Mouse (Mus musculus) CH12F3 (cell line): ENCODE data around the gene Vmn1r149.
"Not testable (repeated sequence)": the region's sequence is repeated elsewhere in the genome, so short reads cannot be mapped to it uniquely, and the experiment has no call there.

Experiments used
- in situ Hi-C: fragments of 300-500 bp; cut with MboI; formaldehyde crosslinking; loops from 2 replicates; pipeline ENCODE4 v1.14.3; 2020; ENCODE audit warnings: low sequenced_read_pairs

Gene Vmn1r149

DNA sequence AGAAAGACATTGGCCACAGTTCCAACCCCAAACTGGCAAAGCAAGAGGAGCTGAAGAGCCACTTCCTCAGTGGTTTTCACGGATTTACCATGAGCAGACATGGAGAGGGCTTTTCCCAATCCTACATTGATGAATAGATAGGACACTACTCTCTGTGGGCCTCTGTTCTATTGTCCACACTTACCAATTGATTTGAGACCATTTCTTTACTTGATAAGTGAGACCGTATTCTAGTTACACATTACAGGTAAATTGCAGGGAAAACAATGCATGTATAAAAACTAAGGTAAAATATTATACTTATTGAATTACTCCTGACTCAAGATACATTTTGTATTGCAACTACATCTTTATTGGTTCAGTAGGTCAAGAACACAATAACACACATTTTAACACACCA, at the start of gene Vmn1r149:
Vmn1r149 (minus strand) TSS at position 101 of the 400 bp plus-strand sequence.
- in situ Hi-C loops: not testable (repeated sequence)

DNA sequence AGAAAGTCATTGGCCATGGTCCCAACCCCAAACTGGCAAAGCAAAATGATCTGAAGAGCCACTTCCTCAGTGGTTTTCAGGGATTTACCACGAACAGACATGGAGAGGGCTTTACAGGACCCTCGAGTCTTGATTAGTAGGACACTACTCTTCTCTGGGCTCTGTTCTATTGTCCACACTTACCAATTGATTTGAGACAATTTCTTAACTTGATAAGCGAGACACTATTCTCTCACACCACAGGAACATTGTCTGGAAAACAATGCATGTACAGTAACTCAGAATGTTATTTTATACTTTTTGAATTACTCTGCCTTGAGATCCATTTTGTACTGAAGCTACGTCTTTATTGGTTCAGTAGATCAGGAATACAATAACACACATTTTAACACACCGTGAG, 25.9 kb upstream of the Vmn1r149 start, which contains the start of gene Gm10665:
Gm10665 (minus strand) TSS at position 101 of the 400 bp plus-strand sequence.
- in situ Hi-C loops: not testable (repeated sequence)

DNA sequence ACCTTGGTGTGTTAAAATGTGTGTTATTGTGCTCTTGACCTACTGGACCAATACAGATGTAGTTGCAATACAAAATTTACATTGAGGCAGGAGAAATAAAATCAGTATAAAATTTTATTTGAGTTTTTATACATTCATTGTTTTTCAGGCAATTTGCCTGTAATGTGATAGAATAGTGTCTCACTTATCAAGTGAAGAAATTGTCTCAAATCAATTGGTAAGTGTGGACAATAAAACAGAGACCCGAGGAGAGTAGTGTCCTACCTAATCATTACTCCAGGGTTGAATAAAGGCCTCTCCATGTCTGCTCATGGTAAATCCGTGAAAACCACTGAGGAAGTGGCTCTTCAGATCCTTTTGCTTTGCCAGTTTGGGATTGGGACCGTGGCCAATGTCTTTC, 24.7 kb downstream of the Vmn1r149 start, which contains the start of gene Vmn1r148:
Vmn1r148 (plus strand) TSS at position 301 of the 400 bp plus-strand sequence.
- in situ Hi-C loops: not testable (repeated sequence)
